Mouse (Mus musculus): ENCODE measurements around the gene Tob2. TPM values are rescaled to one million over a fixed set of nuclear protein-coding genes. Genes with fewer than 3 reads are reported as not detected.

Tob2 gene
- total and polyA plus RNA-seq, 3 experiments: 5.6 to 25.3 (median 22.0) TPM

- H3K9ac ChIP-seq (ENCODE audit: insufficient read depth, low read depth): no peak overlapping the region
- TF ChIP-seq MAFK (IDR thresholded peaks at IDR 0.05; ENCODE audit: insufficient replicate concordance, low read length) (no peak), SMC3 (IDR thresholded peaks at IDR 0.05; ENCODE audit: low read depth, low read length) (no peak), SIN3A (IDR thresholded peaks at IDR 0.05; ENCODE audit: low read length) (no peak)
- in situ Hi-C loops (cut with MboI; ENCODE audit: low pct_ligation_motif_present, low pct_unique_long_range_greater_than_20kb, low sequenced_read_pairs): no loop called here
- peaks cover 43% of the 10 kb centered on the region for H3K79me2 ChIP-seq (replicated peaks; ENCODE audit: control insufficient read depth, extremely low read depth, insufficient read depth, poor library complexity, severe bottlenecking)
- no peak overlapping the region for H3K4me3 ChIP-seq (replicated peaks in 1 of 3; ENCODE audit: low read depth in 2 of 3, low read length in 2 of 3, poor library complexity in 1 of 3)
- no peak for DNase-seq (ENCODE audit: extremely low read depth)
- H3K4me1 ChIP-seq (ENCODE audit: control insufficient read depth in 1 of 2, insufficient read depth in 2 of 2): peaks cover 3 to 27% of the 10 kb centered on the region in 2 experiments; a peak in 2 of 4 replicates
- H3K4me2 ChIP-seq (ENCODE audit: insufficient read depth, low read depth, poor library complexity, severe bottlenecking): no peak overlapping the region
- H3K27me3 ChIP-seq (replicated peaks): no peaks in the 10 kb centered on the region
- H3K27ac ChIP-seq (ENCODE audit: insufficient read depth, low read depth): no peak overlapping the region
- dilution Hi-C loops (cut with MboI; ENCODE audit: extremely low pct_ligation_motif_present, extremely low pct_unique_long_range_greater_than_20kb, low sequenced_read_pairs): no loop called here
- peaks cover 42 to 68% of the 10 kb centered on the region in 2 experiments for H3K36me3 ChIP-seq (replicated peaks in 1 of 2; ENCODE audit: control insufficient read depth in 1 of 2, insufficient read depth in 1 of 2, low read length in 1 of 2)
- no peaks in the 10 kb centered on the region for H3K9me3 ChIP-seq (replicated peaks; ENCODE audit: low read length)
Measured at GRCm38 (mm10) chr15:81852411-81853000, 6.1 kb downstream of the Tob2 start.

DNA sequence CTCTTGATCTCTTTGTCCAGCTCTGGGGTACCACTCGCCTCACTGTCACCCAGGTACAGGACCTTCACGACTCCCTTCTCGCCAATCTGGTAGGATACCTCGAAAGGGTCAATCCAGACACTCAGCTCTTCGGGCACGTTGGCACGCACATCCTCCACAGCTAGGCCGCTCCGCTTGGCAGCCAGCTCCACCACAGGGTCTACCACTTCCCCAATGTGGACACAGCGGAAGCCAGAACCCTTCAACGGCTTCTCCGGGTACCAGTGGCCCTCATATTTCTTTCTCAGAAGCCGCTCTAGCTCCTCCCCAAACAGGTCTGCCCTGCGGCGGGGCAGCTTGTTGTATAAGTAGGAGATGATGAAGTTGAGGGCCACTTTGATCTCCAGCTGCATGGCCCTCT is 7.2 kb downstream of the Tob2 start:
- H3K4me3 ChIP-seq (replicated peaks in 1 of 3; ENCODE audit: low read depth in 2 of 3, low read length in 2 of 3, poor library complexity in 1 of 3): no peak overlapping the region
- H3K27ac ChIP-seq (ENCODE audit: insufficient read depth, low read depth): no peak overlapping the region
- no peak overlapping the region for H3K4me2 ChIP-seq (ENCODE audit: insufficient read depth, low read depth, poor library complexity, severe bottlenecking)
- no peak for DNase-seq (ENCODE audit: extremely low read depth)
- peaks cover 46 to 79% of the 10 kb centered on the region in 2 experiments for H3K36me3 ChIP-seq (replicated peaks in 1 of 2; ENCODE audit: control insufficient read depth in 1 of 2, insufficient read depth in 1 of 2, low read length in 1 of 2)
- H3K9ac ChIP-seq (ENCODE audit: insufficient read depth, low read depth): no peak overlapping the region
- no peaks in the 10 kb centered on the region for H3K27me3 ChIP-seq (replicated peaks)
- TF ChIP-seq GABPA (IDR thresholded peaks at IDR 0.05; ENCODE audit: insufficient replicate concordance, low read depth, low read length) (no peak), SMC3 (IDR thresholded peaks at IDR 0.05; ENCODE audit: low read depth, low read length) (no peak), BHLHE40 (IDR thresholded peaks at IDR 0.05; ENCODE audit: low read depth, low read length) (no peak), CHD1 (IDR thresholded peaks at IDR 0.05; ENCODE audit: low read depth, low read length) (no peak), UBTF (IDR thresholded peaks at IDR 0.05; ENCODE audit: low read depth, low read length) (no peak), USF1 (IDR thresholded peaks at IDR 0.05; ENCODE audit: low read depth, low read length) (no peak), ZC3H11A (IDR thresholded peaks at IDR 0.05; ENCODE audit: low read depth, low read length) (no peak), CTCF (conservative IDR thresholded peaks at IDR 0.05 in 1 of 2, IDR thresholded peaks at IDR 0.05 in 1 of 2; ENCODE audit: low read depth in 2 of 2, low read length in 2 of 2) (no peak), POLR2AphosphoS2 (IDR thresholded peaks at IDR 0.05; ENCODE audit: low read depth, low read length) (no peak), ZMIZ1 (IDR thresholded peaks at IDR 0.05; ENCODE audit: low read depth, low read length) (no peak), TBP (conservative IDR thresholded peaks at IDR 0.05; ENCODE audit: low read depth, low read length) (no peak), MEF2A (IDR thresholded peaks at IDR 0.05; ENCODE audit: borderline replicate concordance, low read depth, low read length) (no peak), MYC (IDR thresholded peaks at IDR 0.05; ENCODE audit: low read depth, low read length) (no peak), JUN (IDR thresholded peaks at IDR 0.05; ENCODE audit: insufficient read depth, low read depth, low read length) (no peak), ETS1 (conservative IDR thresholded peaks at IDR 0.05; ENCODE audit: low read depth, low read length) (no peak)
- H3K9me3 ChIP-seq (replicated peaks; ENCODE audit: low read length): no peaks in the 10 kb centered on the region
- dilution Hi-C loops (cut with MboI; ENCODE audit: extremely low pct_ligation_motif_present, extremely low pct_unique_long_range_greater_than_20kb, low sequenced_read_pairs): no loop called here
- in situ Hi-C loops (cut with MboI; ENCODE audit: low pct_ligation_motif_present, low pct_unique_long_range_greater_than_20kb, low sequenced_read_pairs): no loop called here
- H3K4me1 ChIP-seq (ENCODE audit: control insufficient read depth in 1 of 2, insufficient read depth in 2 of 2): peaks cover 3 to 35% of the 10 kb centered on the region in 2 experiments; a peak in 2 of 4 replicates
- peaks cover 32% of the 10 kb centered on the region for H3K79me2 ChIP-seq (replicated peaks; ENCODE audit: control insufficient read depth, extremely low read depth, insufficient read depth, poor library complexity, severe bottlenecking)

All from CH12.LX (cell line).